Mouse (Mus musculus): ENCODE measurements around the gene Pdrg1.

The Pdrg1 gene

DNA sequence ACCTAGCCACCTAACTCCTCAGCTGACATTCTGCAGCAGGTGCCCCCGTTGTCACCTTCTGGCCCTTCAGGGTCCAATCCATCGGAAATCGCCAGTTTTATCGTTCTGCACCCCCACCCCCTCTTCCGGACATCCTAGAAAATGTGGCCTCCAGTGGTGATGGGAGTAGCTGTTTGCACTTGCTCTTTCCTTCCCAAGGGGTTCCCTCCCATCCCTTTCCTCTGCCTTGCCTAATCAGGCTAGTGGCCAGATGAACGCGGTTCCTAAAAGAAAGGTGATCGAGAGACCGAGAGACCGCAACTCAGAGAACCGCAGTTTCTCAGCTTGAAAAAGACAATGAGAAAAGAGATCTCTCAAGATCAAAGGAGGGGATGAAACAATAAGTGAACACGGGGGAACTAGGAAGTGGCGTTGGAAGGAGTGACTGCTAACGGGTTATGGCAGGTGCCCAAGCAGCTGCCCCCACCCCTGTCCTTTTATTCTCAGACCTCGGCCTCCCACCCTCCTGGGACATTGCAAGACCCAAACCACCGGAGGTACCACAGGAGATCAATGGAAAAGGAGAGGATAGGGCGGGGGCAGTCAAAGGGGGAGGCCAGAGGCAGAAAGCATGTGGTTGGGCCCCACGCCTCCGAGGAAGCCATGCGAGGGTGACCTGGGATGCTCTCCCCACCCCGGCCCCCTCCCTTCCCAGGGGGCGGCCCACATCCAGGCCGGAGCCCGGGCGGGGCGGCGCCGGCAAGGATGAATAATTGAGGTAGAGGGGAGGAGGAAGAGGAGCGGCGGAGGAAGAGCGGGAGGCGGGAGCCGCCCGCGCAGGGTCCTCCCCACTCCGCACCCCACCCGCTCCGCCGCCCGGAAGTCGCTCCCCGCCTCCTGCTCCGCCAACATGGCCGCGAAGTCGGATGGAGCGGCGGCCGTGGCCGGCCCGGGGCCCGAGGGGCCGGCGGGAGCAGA lies 16.2 kb upstream of the Pdrg1 start, which contains the start of gene Xkr7:
TSS of gene Xkr7 (plus strand) at position 727 of the 957 bp plus-strand sequence.
- no peak for DNase-seq (ENCODE audit: low spot score in 2 of 2)

DNA sequence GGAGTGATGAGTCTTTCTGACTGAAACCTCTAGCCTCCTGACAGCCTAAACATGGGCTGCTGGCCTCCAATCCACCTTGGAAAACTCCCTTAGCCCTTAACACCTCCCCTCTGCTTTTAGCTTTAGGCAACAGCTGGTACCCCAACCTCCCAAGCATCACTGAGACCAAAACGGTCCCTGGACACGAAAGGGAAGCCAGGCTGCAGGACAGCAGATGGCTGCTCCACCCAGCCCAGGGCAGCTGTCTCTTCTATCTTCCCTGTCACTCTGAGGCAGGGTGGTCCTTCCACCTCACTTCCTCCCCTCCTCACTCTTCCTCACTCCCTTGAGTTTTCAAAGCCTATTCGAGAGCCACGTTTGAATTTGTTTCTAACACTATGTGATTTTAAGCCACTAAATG lies 15.2 kb upstream of the Pdrg1 start:
- no peak for DNase-seq (ENCODE audit: low spot score in 2 of 2)

DNA sequence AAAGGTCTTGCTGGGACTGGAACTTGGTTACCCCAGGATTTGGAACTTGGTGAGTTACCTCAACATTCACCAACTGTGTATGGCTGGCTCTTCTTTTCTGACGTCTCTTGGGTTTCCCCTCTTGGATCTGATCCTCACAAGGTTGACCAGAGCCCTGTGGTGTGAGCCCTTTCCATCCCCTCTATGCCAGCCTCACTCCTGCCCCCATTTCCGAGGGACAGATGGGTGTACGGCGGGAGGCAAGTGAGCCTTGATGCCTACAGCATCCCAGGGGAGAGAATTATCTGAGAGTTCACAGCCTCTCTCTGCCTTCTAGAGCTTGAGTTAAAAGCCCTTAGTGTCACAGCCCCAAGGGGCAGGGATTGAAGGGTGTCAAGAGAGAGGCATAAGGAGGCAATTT lies 12.3 kb upstream of the Pdrg1 start:
- no peak for DNase-seq (ENCODE audit: low spot score in 2 of 2)

DNA sequence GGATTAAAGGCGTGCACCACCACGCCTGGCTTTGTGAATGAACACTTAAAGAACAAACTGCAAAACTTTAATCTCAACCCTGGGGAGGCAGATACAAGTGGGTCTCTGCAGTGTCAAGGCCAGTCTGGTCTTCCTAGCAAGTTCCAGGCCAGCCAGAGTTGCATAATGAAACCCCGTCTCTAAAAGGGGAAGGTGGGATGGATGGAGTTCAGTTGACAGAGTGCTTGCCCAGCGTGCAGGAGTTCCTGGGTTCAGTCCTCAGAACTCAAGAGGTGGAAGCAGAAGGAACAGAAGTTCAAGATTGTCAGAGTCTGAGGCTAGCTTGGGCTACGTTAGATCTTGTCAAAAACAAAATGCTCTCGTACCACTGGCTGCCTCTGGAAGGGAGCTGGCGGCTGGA lies 10.8 kb upstream of the Pdrg1 start:
- no peak for DNase-seq (ENCODE audit: low spot score in 2 of 2)

DNA sequence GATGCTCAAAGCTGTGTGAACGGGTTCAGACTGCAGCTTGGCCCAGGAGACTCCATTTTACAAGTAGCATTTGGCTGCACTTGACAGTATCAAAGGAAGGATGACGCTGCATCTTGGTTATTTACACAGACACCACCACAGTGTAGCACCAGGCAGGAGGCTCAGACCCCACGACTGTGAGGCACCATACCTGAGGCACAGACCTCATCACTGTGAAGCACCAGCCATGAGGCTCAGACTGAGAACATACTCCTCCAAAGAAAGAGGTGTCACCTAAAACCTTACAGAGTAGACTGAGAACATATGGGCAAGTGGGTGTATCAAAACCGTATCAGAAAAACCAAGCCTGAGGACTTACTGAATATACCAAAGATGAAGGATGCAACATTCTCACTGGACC lies 7.6 kb upstream of the Pdrg1 start:
- DNase-seq (ENCODE audit: low spot score in 2 of 2): no peak

DNA sequence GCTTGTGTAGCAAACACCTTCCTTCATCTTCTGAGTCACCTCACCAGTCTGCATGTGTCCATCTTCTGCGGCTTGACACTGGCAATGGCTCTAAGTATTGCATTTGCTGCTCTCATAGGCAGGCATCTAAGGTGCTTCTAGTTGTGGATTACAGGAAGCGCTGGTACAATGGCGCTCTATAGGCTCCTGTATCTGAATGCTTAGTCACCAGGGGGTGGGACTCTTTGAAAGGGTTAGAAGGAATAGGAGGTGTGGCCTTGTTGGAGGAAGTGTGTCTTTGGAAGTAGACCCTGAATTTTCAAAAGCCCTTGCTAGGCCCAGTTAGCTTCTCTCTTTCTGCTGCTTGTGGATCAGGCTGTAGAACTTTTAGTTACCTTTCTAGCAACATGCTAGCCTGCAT lies 5.9 kb upstream of the Pdrg1 start:
- DNase-seq (ENCODE audit: low spot score in 2 of 2): no peak

DNA sequence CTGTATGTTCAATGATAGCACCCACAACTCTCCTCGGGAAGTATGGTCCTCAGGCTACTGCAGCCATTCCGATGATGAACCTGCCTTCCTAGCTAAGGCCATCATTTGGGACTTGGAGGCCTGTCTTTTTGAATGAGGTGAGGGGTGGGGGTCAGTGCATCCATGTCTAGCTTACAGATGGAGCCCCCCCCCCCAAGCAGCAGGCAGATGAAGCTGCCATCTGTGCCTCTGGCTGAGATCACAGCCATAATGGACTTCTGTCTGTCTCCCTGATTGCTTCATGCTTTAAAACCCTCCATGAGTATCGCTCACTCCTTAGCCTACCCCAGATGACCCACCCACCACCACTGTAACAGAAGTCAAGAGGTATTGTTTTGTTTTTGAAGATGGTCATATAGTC lies 4.1 kb upstream of the Pdrg1 start:
- no peak for DNase-seq (ENCODE audit: low spot score in 2 of 2)

DNA sequence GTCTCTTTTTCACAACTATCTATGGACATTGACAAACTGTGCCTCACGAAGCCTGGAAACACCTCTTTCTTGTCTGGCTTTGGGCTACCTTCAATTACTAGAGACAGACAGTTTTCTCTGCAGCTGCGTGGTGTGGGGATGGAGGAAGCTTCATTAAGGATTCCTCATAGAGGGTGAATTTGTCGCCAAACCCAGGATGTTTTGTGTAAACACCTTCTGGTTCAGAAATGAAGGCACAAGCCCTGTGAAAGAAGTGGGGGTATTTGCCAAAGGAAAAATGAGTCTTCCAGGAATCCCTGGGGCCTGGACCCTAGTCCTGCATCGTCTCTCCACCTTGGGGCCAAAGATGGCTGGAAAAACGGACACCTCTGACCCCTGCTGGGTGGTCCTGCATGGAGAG lies 1.6 kb upstream of the Pdrg1 start:
- DNase-seq (ENCODE audit: low spot score in 2 of 2): no peak

DNA sequence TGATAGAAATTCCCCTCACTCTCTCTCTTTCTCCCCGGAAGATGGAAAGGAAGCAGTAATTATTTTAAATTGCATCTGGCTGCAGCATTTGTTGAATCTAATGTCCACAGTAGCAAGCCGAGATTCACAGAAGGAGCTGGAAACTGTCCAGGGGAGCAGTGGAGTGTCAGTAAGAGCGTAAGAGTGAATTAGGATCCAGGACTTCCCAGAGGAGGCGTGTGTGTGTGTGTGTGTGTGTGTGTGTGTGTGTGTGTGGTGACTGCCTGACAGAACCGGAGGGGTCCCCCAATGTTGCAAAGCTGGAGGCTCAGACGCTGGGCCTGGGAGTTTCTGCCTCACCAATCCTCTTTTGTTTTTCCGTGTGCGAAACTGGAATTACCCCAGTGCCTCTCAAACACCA lies 577 bp upstream of the Pdrg1 start:
- no peak for DNase-seq (ENCODE audit: low spot score in 2 of 2)

DNA sequence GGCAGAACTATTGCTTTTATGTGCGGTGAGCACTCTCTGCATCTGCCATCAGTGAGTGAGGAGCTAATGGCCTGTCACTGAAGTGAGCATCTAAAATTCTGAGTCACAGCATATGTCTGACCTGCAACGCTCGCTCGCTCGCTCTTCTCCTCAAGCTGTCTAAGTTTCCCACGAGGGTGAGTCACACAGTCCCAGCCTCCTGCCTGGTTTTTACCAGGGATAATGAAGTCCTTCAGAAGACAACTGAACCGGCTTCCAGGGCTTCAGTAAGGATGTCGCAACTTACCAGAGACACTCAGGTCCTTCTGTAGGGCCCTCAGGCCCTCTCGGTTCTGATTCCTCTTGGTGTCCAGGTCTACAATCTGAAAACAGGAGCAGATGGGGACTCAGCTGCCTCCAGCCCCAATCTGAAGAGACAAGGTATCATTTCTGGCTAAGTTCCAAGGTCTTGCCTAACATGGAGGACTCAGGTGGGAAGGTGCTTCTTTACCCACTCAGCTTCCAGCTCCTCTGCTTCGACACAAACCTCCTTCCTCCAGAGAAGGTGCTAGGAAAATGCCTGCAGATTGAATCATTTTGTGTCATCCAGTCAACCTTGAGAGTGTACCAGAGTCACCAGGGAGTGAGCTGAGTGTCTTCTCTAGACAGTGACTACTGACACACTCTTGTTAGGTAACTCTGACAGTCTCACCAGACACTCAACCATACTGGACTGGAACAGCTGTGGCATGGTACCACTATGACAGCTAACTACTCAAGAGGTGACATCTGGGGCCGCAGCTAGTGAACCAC lies 1.3 kb downstream of the Pdrg1 start:
- DNase-seq (ENCODE audit: low spot score in 2 of 2): no peak

DNA sequence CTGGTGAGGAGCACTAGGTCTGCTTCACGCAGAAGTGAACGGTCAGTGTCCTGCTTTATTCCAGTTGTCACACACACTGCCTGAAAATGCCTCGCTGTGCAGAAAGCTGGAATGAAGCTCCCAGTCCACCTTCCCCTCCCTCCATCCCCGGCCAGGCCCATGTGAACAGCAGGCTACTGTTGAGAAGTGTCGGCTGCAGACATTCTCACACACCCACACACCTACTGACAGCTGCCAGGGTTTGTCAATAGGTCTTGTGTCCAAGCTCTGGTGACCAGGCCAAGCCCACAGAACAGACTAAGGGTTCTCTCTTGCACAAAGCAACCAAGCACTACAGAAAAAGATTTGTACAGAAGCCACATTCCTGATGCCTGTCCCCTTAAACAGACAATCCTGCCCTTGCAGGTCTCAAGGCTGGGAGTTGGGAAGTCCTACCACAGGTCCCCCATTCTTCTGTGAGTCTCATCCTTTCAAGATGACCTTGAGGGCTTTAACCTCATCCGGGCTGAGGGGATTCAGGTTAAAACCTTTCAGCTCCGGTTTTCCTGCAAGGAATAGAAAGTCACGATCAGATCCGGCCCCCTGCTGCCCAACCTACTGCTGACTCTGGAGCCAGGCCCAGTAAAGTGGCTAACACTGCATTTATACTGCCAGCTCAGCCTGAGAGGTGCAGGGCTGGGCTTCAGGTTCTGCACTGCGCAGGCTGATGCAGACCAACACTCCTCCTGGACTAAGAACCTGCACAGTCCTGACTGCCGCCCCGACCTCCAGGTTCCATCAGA lies 5.8 kb downstream of the Pdrg1 start:
- no peak for DNase-seq (ENCODE audit: low spot score in 2 of 2)

DNA sequence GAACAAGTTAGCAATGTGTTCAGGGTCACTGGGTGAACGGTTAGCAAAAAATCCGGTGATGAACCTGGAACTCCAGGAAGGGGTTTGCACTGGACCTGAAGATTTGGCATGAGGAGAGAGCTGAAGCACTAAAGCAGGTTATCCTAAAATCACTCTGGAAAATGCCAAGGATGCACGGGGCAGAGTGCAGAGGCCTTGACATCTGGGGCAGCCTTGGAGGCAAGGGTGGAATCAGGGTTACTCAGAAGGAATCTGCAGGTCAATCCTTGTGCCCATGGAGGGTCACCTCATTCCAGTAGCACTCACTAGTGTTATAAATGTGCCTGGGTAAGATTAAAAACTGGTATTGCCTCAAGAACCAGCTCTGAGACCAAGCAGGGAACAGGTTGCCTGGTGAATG lies 9.2 kb downstream of the Pdrg1 start:
- DNase-seq (ENCODE audit: low spot score in 2 of 2): no peak

DNA sequence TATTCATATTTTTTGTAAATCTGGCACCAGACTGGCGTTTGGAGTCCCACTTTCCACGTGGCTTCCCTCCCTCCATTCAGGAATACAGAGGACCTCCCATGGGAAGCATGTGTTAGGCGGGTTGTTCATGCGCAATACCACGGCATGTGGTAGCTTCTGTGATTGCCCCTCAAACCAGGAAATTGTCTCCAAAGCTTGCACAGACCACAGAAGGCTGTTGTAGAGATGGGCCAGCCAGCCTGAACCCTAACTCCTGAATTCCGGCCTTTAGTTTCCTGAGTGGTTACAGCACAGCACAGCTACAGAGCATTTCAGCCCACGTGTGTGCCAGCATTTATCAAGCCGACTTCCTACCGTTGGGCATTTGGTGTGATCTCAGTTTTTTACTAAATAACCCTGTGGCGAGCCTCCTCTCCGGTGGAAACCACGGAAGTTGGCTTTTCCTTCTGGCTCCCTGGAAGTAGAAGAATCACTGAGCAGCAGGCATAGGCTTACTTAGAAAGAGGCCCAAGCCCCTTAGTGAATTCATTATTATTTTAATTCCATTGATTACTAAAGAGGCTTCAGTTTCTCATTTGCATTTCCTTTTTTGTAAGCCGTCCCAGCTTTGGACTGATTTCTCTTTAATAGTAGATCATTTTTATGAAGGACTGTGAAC lies 11.4 kb downstream of the Pdrg1 start:
- no peak for DNase-seq (ENCODE audit: low spot score in 2 of 2)

DNA sequence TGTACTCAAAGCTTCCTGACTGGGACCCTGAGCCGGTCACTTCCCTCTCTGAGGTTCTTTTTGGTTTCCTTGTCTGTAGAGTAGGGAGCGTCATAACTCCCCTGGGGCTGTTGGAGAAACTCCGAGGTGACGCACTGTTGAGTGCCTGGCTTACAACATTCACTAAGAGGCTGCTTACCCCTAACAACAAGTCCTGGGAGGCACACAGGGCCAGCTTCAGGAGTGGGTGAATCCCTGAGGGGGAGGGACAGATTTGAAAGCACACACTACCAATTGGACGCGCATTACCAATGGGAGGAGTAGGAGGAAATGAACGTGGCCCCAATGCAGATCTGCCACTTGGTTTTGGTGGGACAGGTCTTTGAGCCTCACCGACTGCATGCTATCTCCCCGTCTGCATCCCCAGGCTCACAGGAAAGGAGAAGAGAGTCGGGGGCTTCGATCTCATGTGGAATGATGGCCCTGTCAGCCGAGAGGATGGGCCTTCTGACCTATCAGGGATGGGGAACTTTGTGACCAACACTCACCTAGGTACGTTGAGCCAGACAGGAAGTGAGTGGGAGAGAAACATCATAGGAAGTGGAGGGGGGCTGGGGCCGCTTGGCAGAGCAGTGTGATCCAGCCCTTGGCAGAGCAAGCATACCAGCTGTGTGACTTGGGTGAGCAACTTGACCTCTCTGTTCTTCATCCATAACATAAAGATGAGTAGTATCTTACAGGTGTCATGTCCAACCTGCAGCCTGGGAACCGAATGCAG lies 12.6 kb downstream of the Pdrg1 start:
- no peak for DNase-seq (ENCODE audit: low spot score in 2 of 2)

DNA sequence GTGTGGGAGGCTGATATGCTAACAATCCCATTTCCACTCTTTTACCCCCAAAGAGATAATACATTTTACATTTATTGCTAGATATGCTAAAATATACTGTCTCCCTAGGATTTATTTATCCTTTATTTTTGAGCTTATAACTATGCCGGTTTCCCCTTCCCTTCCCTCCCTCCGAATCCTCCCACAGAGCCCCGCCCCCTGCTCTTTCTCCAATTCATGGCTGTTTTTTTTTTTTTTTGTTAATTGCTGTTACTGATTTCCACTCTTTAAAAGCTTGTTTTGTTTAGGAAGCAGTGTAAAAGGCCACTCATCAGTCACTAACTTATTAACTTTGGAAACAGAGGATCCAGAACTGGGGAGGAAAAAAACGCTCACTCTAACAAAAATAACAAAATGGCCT lies 18.2 kb downstream of the Pdrg1 start:
- no peak for DNase-seq (ENCODE audit: low spot score in 2 of 2)

DNA sequence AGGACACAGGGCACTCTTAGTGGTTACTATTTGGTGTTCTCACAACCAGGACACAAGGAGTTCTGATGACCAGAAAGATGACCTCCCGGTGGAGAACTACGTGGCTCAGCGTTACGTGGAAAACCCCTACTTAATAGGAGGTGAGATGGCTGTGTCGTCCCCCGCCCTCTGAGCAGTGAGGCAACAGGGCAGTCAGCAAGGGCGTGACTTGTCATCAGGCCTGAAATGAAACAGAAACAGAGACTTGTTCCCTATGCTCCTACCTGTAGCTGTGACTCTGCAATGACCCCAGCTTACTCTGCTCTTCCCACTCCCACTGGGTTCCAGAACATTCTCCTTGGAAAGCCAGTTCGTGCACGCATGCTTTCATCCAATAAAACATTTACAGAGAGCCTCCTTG lies 23.7 kb downstream of the Pdrg1 start:
- no peak for DNase-seq (ENCODE audit: low spot score in 2 of 2)

DNA sequence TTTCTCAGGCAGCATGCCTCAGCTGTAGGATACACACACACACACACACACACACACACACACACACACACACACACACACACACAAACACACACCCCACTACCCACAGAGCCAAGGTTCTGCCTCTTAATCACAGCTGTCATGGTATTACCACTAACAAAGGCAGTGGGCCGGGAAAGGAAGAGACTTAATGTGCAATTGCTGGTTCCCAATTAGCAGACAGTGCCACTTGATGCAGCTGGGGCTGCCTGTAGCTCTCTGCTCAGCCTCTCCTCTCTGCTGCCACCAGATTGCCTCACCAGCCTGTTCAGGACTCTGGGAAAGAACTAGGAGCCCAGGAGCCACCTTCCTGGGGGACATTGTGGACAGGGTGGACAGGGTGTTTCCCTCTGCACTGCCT lies 29.6 kb downstream of the Pdrg1 start:
- no peak for DNase-seq (ENCODE audit: low spot score in 2 of 2)

DNA sequence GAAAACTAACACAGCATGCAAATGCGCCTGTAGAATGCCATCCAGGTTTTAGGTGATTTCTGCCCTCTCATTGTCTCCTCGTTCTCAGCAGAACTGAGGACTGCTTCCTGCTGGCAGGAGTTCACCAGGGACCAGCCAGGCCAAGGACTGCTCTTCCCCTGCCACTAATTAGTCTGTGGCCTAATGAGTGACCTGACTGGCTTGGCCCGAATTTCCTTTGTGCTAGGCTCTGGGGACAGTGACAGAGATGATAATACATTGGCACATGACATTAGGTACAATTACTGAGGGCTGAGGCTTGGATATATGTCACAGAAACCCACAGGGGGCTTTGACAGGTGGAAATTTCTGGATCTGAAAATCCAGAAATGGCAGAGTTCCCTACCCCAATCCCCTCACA lies 38.2 kb downstream of the Pdrg1 start:
- no peak for DNase-seq (ENCODE audit: low spot score in 2 of 2)

DNA sequence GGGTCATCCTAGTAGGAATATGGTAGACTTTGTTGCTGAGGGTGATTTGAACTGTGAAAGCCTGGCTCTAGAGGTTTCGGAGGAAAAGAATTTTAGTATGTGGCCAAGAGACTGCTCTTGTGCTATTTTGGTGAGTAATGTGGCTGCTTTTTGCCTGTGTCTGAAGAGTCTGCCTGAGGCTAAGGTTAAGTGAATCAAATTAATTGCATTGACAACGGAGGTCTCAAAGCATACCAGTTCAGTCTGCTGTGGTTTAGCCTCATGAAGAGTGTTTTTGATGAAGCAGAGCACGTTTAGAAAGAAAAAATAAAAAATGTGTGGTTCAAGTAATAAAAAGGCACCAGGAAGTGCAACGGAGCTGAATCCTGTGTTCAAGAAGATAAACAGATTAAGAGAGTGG lies 49.7 kb downstream of the Pdrg1 start:
- no peak for DNase-seq (ENCODE audit: low spot score in 2 of 2)

DNA sequence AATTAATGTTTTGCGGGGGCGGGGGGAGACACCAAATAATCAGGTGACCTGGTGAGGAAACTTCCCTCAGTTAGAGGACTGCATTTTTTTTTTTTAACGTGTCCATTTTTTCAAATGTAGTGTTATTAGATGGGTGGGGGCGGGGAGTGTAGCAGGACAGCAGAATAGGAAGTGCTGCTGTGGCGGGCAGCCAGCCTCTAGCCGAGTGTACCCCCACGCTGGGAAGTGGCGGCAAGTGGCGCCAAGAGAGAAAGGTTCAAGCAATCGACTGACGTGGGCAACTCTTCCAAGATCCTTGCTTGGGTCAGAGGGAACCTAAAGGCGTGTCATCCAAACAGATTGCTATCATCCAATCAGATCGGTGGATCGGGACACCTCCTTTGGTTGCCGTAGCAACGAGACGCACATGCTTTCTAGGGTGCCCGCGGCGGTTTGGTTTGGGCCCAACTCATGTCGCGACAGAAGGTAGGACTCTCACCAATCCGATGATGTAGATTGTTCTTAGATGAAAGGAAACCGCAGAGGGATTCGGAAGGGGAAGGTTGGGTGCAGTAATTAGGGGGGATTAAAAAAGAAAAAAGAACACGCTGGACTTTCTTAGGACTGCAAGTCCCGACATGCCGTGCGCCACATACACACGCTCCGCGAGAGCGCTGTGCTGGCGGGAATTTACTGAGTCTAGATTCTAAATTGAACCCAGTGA lies 53.0 kb downstream of the Pdrg1 start, which contains the start of gene Ttll9:
TSS of gene Ttll9 (plus strand) at position 395 of the 703 bp plus-strand sequence.
- DNase-seq (ENCODE audit: low spot score in 2 of 2): peak; percentile 55 to 74

All from urinary bladder, postnatal 4 days (tissue).